Mouse (Mus musculus): Measurements from ENCODE around the gene Tle3. TPM values are rescaled to one million over a fixed set of nuclear protein-coding genes. Genes with fewer than 3 reads are reported as not detected.

The Tle3 gene
- polyA plus RNA-seq, 1 experiment from 2014 or later = 36.0 TPM

DNA sequence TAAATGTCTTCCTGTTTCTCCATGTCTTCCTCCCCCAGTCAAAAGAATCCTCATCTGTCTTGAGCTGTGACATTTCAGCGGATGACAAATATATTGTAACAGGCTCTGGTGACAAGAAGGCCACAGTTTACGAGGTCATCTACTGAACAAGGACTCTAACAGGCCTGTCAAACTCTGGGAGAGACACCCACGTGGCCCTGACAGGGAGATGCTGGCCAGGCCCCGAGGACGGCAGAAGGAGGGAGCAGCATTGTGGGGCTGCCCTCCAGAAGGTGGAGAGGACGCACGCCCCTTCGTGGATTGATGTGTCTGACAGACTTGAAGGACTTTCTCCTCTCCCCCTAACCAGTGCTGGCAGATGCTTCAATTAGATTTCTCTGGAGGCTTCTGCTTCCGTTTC, 44.4 kb downstream of the Tle3 start:
- Histone ChIP-seq H3K27ac (replicated peaks) (no peak overlapping the region), H3K4me3 (replicated peaks) (no peak overlapping the region), H3K4me1 (no peaks in the 10 kb centered on the region), H3K9ac (no peak overlapping the region), H3K9me3 (replicated peaks) (no peaks in the 10 kb centered on the region), H3K27me3 (no peaks in the 10 kb centered on the region), H3K4me2 (replicated peaks) (no peak overlapping the region), H3K36me3 (peaks cover 74% of the 10 kb centered on the region)
- no peak for ATAC-seq (ENCODE audit: insufficient number of reproducible peaks, low FRiP score, low TSS enrichment, low read depth)
- WGBS = 76% methylated on average over 9 of the region's 9 CpGs

DNA sequence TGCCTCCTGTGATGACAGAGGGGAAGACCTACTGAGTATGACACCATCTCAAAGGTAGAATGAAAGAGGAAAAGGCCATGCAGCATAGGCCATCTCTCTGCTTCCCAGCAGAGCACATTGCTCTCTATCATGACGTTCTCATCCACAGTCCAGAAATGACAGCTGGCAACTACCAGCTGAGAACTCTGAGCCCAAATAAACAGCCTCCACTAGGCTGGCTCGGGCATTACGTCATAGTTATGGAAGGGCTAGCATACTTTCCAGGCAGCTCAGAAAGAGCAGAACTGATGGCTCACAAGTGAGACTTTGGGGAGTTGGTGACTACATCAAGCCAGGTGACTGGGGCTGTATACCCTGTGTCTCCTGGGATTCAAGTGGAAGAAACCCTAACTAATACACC, 49.5 kb downstream of the Tle3 start:
- no peak for ATAC-seq (ENCODE audit: insufficient number of reproducible peaks, low FRiP score, low TSS enrichment, low read depth)
- Histone ChIP-seq H3K4me1 (no peaks in the 10 kb centered on the region), H3K36me3 (peaks cover 23% of the 10 kb centered on the region), H3K9me3 (replicated peaks) (no peaks in the 10 kb centered on the region), H3K4me2 (replicated peaks) (no peak overlapping the region), H3K27ac (replicated peaks) (no peak overlapping the region), H3K27me3 (no peaks in the 10 kb centered on the region), H3K4me3 (replicated peaks) (no peak overlapping the region), H3K9ac (no peak overlapping the region)
- WGBS = 83% methylated on average over 3 of the region's 3 CpGs

DNA sequence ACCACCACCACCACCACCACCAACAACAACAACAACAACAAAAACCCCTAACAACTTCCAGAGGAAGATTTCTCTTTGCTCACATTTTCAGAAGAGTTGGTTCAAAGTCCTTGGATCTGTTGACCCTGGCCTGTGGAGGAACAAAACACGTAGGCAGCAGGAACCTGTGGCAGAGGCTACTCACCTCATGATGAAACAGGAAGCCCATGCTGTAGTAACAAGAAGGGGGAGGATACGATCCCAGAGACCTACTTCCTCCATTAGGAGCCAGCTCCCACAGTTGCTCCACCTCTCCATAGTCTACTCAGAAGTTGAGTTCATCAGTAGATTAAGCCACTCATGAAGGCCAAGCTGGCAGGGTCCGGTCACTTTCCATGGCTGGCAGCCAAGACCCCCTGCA, 52.1 kb downstream of the Tle3 start:
- Histone ChIP-seq H3K9ac (no peak overlapping the region), H3K4me1 (no peaks in the 10 kb centered on the region), H3K4me3 (replicated peaks) (no peak overlapping the region), H3K9me3 (replicated peaks) (no peaks in the 10 kb centered on the region), H3K27ac (replicated peaks) (no peak overlapping the region), H3K36me3 (0 out of 2 replicates have a peak, but pooled peaks cover under 1% of the 10 kb centered on the region), H3K4me2 (replicated peaks) (no peak overlapping the region), H3K27me3 (0 out of 2 replicates have a peak, but pooled peaks cover under 1% of the 10 kb centered on the region)
- WGBS = 94% methylated on average over 3 of the region's 3 CpGs
- ATAC-seq (ENCODE audit: insufficient number of reproducible peaks, low FRiP score, low TSS enrichment, low read depth) = no peak

DNA sequence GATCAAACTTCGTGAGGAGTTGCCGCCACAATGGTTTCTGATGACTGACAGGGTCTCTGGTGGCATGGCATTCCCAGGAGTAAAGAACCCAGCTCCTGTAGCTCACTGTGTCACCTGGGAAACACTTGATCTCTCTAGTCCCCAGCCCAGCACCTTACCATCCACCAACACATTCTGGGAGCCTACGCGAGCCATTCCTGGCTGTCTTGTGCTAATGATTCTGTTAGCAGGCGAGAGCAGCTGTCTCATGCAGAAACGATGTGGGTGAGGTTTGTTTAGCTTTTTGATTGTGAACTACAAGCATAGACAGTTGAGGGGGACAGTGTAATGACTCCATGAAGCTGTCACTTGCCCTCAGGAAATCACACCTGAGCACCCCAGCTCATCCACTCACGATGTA, 54.3 kb downstream of the Tle3 start:
- H3K4me1 ChIP-seq = no peaks in the 10 kb centered on the region
- H3K9me3 ChIP-seq (replicated peaks) = no peaks in the 10 kb centered on the region
- ATAC-seq (ENCODE audit: insufficient number of reproducible peaks, low FRiP score, low TSS enrichment, low read depth) = no peak
- H3K36me3 ChIP-seq = no peaks in the 10 kb centered on the region
- no peak overlapping the region for H3K9ac ChIP-seq
- no peak overlapping the region for H3K27ac ChIP-seq (replicated peaks)
- H3K4me3 ChIP-seq (replicated peaks) = no peak overlapping the region
- WGBS = 72% methylated on average over 7 of the region's 7 CpGs
- no peak overlapping the region for H3K4me2 ChIP-seq (replicated peaks)
- 0 out of 2 replicates have a peak, but pooled peaks cover 5% of the 10 kb centered on the region for H3K27me3 ChIP-seq

DNA sequence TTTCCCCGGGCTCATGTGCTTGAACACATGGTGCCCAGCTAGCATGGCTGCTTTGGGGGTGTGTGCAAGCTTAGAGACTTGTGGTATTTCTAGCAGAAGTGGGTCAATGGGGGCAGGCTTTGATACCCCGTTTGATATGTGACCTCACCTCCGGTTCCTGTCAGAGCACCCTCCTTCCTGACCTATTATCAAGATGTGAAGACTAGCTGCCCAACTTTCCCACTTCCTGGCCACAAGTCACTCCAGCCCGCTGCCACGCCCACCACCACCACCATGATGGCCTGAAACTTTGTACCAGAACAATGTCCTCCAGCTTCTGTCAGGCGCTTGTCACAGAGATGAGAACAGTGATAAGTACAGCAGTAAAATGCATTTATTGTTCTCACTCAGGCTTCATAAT, 54.9 kb downstream of the Tle3 start:
- Histone ChIP-seq H3K9ac (no peak overlapping the region), H3K27ac (replicated peaks) (no peak overlapping the region), H3K27me3 (0 out of 2 replicates have a peak, but pooled peaks cover 5% of the 10 kb centered on the region), H3K4me3 (replicated peaks) (no peak overlapping the region), H3K4me2 (replicated peaks) (no peak overlapping the region), H3K36me3 (no peaks in the 10 kb centered on the region), H3K9me3 (replicated peaks) (no peaks in the 10 kb centered on the region), H3K4me1 (no peaks in the 10 kb centered on the region)
- no peak for ATAC-seq (ENCODE audit: insufficient number of reproducible peaks, low FRiP score, low TSS enrichment, low read depth)
- 72% methylated on average over 6 of the region's 6 CpGs for WGBS

DNA sequence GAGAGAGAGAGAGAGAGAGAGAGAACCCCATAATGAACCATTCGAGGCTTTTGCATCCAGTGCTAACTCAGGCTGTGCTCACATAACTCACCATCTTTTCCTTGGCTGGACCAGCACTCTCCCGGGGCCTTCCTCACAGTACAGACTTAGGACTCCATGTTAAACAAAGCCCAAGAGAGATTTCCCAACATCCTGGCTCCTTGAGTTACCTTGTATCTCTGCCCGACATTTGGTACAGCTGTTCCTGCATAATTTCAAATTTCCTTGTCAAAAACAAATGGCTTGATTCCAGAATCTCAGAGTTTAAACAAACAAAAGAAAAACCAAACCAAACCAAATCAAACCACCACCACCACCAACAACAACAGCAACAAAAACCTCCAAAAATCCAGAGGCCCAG, 55.7 kb downstream of the Tle3 start:
- H3K27me3 ChIP-seq = 0 out of 2 replicates have a peak, but pooled peaks cover 5% of the 10 kb centered on the region
- H3K36me3 ChIP-seq = no peaks in the 10 kb centered on the region
- H3K4me1 ChIP-seq = no peaks in the 10 kb centered on the region
- no peak overlapping the region for H3K4me3 ChIP-seq (replicated peaks)
- H3K9me3 ChIP-seq (replicated peaks) = no peaks in the 10 kb centered on the region
- no peak overlapping the region for H3K27ac ChIP-seq (replicated peaks)
- no peak overlapping the region for H3K9ac ChIP-seq
- no peak for ATAC-seq (ENCODE audit: insufficient number of reproducible peaks, low FRiP score, low TSS enrichment, low read depth)
- 65% methylated on average over 3 of the region's 3 CpGs for WGBS
- H3K4me2 ChIP-seq (replicated peaks) = no peak overlapping the region

DNA sequence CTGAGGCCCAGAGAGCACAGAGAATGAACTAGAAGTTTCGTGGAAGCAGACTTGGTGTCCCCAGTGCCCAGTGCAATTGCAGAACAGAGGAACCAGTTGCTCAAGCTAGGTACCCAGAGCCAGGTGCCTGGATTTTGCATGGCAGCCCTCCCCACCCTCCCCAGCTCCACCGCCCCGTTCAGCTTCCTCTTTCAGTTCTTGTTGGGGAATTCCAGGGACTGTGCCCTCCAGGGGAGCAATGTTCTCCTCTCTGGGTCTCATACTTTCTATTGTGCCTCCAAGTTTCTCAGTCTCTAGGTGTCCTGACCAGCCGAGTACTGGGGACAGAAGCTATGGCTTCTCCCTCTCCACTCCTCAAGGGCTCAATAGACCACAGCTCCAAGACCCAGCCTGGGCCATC, 59.7 kb downstream of the Tle3 start:
- H3K27me3 ChIP-seq = 0 out of 2 replicates have a peak, but pooled peaks cover 5% of the 10 kb centered on the region
- peaks cover 19% of the 10 kb centered on the region for H3K4me1 ChIP-seq
- no peak overlapping the region for H3K27ac ChIP-seq (replicated peaks)
- no peaks in the 10 kb centered on the region for H3K36me3 ChIP-seq
- H3K9me3 ChIP-seq (replicated peaks) = no peaks in the 10 kb centered on the region
- no peak overlapping the region for H3K4me2 ChIP-seq (replicated peaks)
- no peak overlapping the region for H3K9ac ChIP-seq
- 75% methylated on average over 4 of the region's 4 CpGs for WGBS
- ATAC-seq (ENCODE audit: insufficient number of reproducible peaks, low FRiP score, low TSS enrichment, low read depth) = no peak
- no peak overlapping the region for H3K4me3 ChIP-seq (replicated peaks)

DNA sequence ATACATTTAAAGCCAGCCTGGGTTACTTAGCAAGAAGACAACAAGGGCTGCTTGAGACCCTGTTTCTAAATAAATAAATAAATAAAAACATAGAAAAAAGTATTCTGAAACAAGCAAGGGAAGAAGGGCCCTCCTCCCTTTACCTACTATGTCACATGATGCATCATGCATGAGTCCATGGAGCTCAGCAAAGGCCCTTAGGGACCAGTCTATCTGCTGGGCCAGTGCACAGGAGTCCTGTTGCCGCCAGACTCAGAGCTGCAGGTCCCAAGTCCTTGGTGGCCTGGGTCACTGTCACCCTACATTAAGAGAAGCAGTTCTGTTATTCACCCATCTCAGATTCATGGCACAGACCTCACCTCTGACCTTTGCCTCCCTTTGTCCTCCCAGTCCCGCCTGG, 61.0 kb downstream of the Tle3 start:
- H3K27me3 ChIP-seq = 0 out of 2 replicates have a peak, but pooled peaks cover 5% of the 10 kb centered on the region
- 82% methylated on average over 2 of the region's 2 CpGs for WGBS
- no peaks in the 10 kb centered on the region for H3K9me3 ChIP-seq (replicated peaks)
- H3K36me3 ChIP-seq = no peaks in the 10 kb centered on the region
- no peak overlapping the region for H3K4me3 ChIP-seq (replicated peaks)
- no peak overlapping the region for H3K4me2 ChIP-seq (replicated peaks)
- H3K9ac ChIP-seq = no peak overlapping the region
- peaks cover 19% of the 10 kb centered on the region for H3K4me1 ChIP-seq
- H3K27ac ChIP-seq (replicated peaks) = no peak overlapping the region
- ATAC-seq (ENCODE audit: insufficient number of reproducible peaks, low FRiP score, low TSS enrichment, low read depth) = no peak

DNA sequence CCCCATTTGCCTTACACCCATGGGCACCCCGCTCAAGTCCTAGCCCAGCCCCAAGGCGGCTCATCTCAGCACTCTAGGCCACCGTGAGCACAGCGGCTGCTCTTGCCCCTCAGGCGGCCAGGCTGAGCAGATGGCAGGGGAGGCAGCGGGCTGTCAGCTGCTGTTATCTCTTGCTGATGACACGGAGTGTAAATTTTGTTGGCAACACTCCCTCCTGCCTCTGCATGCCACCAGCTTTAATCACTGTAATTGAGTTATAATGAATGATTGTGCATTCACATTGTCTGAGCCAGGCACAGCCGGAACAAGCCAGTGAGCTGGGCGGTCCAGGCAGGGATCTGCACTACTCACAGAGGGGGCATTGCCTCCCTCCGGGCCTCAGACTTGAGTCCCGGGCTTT, 61.9 kb downstream of the Tle3 start:
- no peaks in the 10 kb centered on the region for H3K36me3 ChIP-seq
- 42% methylated on average over 11 of the region's 11 CpGs for WGBS
- no peak overlapping the region for H3K4me3 ChIP-seq (replicated peaks)
- no peak; the same call in 1 of the 2 replicates for ATAC-seq (ENCODE audit: insufficient number of reproducible peaks, low FRiP score, low TSS enrichment, low read depth)
- peaks cover 19% of the 10 kb centered on the region for H3K4me1 ChIP-seq
- H3K27me3 ChIP-seq = 0 out of 2 replicates have a peak, but pooled peaks cover 5% of the 10 kb centered on the region
- no peak overlapping the region for H3K4me2 ChIP-seq (replicated peaks)
- H3K27ac ChIP-seq (replicated peaks) = no peak overlapping the region
- H3K9ac ChIP-seq = no peak overlapping the region
- H3K9me3 ChIP-seq (replicated peaks) = no peaks in the 10 kb centered on the region

DNA sequence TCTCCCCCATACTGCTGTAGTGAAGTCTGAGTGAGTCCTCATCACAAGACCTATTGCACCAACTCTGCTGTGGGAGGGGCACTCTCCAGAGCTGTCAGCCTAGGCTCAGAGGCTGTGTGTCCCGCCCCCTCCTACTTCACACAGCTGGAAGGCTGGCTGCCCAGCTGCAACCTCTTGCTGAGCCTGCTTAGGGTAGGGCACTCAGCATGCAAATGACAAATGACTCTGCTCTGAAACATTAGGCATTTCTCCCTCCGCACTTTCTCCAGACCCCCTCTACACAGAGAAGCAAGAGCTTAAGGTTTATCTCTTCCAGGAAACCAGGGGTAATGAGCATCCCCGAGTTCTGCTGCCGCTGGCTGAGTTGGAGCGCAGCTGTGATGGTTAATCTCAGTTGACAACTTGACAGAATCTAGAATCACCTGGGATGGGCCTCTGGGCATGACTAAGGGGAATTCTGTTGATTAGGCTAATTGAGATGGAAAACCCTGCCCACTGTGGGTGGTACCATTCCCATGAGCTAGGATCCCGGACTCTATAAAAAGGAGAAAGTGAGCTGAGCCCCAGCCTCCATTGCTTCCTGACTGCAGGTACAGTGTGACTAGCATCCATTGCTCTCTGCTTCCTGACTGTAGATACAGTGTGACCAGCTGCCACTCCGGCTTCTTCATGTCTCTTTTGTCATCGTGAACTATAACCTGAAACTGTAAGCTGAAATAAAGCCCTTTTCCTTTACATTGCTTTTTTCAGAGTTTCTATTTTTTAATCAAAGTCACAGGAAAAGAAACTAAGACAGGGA, 63.2 kb downstream of the Tle3 start:
- ATAC-seq (ENCODE audit: insufficient number of reproducible peaks, low FRiP score, low TSS enrichment, low read depth) = peak; percentile 72; the same call in 1 of the 2 replicates

DNA sequence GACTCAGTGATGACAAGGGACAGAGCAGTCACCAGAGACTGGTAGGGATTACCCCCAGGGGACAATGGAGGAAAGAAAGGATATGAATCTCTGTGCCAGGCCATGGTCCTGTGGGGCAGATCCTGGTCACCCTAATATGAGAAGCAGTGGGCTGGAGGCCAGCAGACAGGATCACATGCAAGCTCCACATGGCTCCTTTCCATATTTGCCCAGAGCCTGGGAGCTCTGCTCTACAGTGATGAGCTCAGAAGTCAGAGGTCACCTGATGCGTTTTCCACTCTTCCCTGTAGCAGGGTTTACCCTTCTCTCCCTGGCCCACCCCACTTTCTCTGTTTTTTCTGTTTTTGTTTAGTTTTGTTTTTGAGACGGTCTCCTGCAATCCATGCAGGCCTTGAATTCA, 63.9 kb downstream of the Tle3 start:
- Histone ChIP-seq H3K4me1 (peaks cover 19% of the 10 kb centered on the region), H3K9me3 (replicated peaks) (no peaks in the 10 kb centered on the region), H3K4me3 (replicated peaks) (no peak overlapping the region), H3K27me3 (no peaks in the 10 kb centered on the region), H3K9ac (no peak overlapping the region), H3K36me3 (no peaks in the 10 kb centered on the region), H3K4me2 (replicated peaks) (no peak overlapping the region), H3K27ac (replicated peaks) (no peak overlapping the region)
- WGBS = 77% methylated on average over 2 of the region's 2 CpGs
- ATAC-seq (ENCODE audit: insufficient number of reproducible peaks, low FRiP score, low TSS enrichment, low read depth) = no peak

More for the DNA sequence above, 63.2 kb downstream of the Tle3 start:
- Histone ChIP-seq H3K27me3 (no peaks in the 10 kb centered on the region), H3K9me3 (replicated peaks) (no peaks in the 10 kb centered on the region), H3K4me1 (peaks cover 19% of the 10 kb centered on the region), H3K27ac (replicated peaks) (0 out of 2 replicates have a peak overlapping the region, but pooled peaks have one; percentile 23), H3K4me3 (replicated peaks) (no peak overlapping the region), H3K36me3 (no peaks in the 10 kb centered on the region), H3K9ac (no peak overlapping the region), H3K4me2 (replicated peaks) (no peak overlapping the region)
- WGBS = 31% methylated on average over 8 of the region's 8 CpGs

DNA sequence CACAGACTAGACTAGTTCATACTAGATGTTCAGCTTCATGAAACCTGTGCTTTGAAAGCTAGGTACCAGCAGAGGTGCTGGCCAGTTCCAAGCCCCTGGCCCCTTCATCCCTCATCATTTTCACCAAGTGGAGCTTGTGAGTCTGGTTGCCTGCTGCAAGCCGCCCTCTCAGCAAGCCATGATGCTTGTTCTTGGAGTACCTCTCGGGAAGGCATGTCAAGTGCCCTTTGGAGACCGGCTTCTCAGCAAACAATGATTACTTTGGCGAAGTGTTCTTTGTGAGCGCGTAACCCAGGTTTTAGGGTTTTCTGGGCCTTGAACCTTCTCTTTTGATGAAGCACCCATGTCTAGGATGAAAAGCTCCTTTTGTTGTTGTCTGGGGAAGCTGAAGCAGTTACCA, 64.6 kb downstream of the Tle3 start:
- Histone ChIP-seq H3K4me2 (replicated peaks) (no peak overlapping the region), H3K4me3 (replicated peaks) (no peak overlapping the region), H3K27ac (replicated peaks) (no peak overlapping the region), H3K27me3 (no peaks in the 10 kb centered on the region), H3K4me1 (peaks cover 23% of the 10 kb centered on the region), H3K9me3 (replicated peaks) (no peaks in the 10 kb centered on the region), H3K36me3 (no peaks in the 10 kb centered on the region), H3K9ac (no peak overlapping the region)
- no peak for ATAC-seq (ENCODE audit: insufficient number of reproducible peaks, low FRiP score, low TSS enrichment, low read depth)
- WGBS = 96% methylated on average over 6 of the region's 6 CpGs

Measured in embryonic facial prominence, embryonic 15.5 days (tissue).